Mouse (Mus musculus) skeletal muscle tissue, adult 2 months (tissue): ENCODE results near the gene Gm10273.

Experiments used
- DNase-seq: peaks from one replicate; pipeline ENCODE4 v3.0.0-alpha.2; 2012; ENCODE audit warnings: low read depth, low spot score

Gm10273 gene

DNA sequence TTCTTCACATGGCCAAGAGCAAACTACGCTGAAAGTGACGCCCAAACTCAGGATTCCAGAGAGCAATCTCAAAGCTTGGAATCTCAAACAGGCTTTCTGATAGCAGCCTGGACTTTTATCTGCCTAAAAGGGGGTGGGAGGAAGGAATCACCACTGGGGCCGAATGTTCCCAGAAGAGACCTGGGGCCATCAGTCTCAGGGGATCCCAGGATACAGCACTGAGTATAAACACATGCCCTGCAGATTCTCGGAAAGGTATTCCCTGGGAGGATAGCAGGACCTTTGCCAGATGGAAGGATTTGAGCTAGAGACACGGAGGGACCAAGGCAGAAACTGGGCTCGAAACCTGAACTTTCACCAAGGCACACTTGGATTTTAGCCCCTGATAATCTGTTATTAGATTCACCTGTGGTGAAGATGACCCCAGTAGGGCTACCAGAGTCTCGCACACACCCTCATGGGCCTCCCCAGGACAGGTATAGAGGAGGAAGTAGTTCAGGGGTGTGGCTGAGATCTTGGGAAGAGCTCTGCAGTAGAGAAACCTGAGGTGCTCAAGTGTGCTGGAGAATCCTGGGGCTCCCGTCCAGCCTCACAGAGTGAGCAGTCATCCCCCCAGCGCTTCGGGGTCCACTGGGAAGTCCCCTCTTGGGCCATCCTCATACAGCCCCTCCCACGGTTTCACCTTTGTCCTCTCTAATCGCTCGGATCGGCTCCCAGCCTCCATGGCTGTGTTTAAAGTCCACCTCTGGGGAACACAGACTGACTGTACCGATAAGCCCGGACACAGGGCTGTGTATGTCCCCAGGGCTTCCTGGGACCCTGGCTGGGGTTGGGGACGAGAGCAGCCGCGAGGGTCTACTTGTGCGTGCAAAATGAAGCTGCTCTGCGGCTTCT lies 7.7 kb downstream of the Gm10273 start, which contains the start of gene Pla2g12b:
Pla2g12b (plus strand) TSS at position 762 of the 894 bp plus-strand sequence.
- DNase-seq = no peak

DNA sequence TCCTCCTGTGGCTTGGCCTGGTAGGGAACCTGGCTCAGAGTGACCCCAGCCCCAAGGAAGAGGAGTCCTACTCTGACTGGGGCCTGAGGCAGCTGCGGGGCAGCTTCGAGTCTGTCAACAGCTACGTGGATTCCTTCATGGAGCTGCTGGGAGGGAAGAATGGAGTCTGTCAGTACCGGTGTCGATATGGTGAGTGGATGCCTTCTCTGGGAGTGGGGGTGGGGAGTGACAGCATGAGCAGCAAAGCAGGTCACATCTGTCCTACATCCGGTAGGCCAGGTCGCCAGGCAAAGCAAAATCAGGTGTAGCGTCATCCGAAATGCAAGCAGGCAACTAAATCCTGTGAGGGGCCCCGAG lies 8.3 kb downstream of the Gm10273 start:
- no peak for DNase-seq

DNA sequence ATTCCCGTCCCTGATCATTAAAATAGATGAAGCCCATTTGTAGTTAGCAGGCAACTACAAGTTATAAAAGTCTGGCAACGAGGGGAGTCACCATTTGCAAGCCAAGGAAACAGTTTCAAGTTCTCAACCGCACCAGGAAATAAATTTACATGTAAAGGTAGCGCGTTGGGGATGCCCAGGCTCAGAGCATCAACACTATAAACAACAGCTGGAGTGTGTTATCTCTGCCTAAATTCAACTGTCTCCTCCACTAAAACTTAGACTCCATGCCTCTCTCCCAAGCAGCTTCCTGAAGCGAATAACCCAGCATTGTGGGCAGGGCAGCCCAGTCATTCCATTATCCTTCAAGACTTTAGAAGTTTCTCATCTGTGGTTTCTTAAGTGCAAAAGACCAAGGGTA lies 13.1 kb downstream of the Gm10273 start:
- no peak for DNase-seq

DNA sequence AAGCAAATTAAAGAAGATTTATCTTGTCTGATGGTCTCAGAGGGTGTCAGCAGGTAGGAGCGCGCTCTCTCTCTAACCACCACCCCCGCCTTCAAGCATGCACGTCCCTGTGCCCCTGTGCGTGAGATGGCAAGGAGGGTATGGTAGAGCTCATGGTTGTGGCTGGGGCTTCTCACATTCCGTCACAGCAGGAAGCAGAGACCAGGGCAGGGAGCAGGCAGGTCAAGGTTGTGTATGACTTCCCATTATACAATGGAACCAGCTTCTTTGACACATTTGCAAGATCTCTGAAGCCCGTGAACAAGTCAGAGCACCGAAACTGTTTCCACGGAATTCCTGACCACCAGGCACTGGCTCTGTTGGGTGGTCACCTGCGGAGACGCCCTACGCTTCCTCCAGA lies 14.8 kb downstream of the Gm10273 start:
- DNase-seq = no peak

DNA sequence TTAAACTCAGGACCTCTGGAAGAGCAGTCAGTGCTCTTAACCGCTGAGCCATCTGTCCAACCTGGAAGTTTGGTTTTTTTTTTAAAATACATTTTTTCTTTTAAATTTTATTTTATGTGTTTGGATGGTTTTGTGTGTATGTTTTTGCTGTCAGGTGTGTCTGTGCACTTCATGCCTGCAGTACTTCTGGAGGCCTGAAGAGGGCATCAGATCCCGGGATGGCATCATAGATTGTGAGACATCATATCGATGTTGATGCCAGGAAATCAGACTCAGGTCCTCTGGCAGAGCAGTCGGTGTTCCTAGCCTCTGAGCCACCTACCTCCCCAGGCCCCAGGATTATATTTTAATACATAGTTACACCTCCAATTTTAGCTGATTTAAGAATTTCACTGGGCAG lies 18.3 kb downstream of the Gm10273 start:
- no peak for DNase-seq

DNA sequence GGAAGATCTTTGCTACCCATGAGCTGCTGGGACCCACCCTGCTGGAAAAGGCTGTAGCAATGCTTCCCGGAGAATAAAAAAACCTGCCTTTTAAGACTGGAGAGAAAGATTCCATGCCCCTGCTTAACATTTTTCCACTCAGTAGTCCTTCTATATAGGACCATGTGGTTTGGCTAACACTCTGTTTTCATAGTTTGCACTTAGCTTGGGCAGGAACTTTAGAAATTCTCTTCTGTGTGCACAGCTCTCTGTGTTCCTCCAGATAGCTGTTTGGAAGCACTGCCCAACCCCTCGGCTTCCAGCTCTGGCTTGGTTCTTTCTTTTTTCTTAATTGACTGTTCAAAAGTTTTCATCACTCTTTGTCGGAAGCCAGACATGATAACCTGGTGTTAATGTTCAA lies 21.2 kb downstream of the Gm10273 start:
- DNase-seq = no peak

DNA sequence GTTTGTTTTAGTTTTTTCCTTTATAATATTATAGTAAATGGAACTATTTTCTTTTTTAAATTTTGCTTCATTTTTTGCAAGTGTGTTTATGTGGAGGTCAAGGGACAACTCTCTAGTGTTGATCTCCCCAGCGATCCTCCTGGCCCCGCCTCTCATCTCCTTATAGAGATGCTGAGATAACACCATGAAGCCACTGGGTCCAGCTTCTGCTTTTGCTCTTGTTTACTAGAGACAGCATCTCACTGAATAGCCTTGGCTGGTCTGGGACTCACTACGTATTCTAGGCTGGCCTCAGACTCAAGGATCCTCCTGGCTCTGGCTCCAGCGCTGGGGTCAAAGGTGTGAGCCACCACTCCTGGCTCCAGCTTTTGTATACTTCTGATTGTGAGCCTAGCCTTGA lies 24.1 kb downstream of the Gm10273 start:
- no peak for DNase-seq

DNA sequence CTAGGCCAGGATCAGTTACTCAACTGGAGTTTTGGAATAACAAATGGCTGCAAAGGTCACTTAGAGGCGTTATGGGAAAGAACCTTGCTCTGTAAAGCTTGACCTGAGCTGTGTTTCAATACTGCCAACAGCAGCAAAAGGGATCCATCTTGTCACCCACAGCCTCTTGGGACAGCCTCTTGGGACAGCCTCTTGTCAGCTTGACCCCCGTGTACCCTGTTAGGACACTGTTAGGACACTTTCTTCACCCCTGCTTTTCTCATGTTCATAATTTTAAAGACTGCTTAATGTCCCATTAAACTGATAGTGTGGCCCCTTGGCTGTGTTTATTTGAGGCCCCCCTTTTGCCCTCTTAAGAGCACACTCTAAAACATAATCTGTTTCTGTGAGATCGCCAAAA lies 29.0 kb downstream of the Gm10273 start:
- DNase-seq = no peak

DNA sequence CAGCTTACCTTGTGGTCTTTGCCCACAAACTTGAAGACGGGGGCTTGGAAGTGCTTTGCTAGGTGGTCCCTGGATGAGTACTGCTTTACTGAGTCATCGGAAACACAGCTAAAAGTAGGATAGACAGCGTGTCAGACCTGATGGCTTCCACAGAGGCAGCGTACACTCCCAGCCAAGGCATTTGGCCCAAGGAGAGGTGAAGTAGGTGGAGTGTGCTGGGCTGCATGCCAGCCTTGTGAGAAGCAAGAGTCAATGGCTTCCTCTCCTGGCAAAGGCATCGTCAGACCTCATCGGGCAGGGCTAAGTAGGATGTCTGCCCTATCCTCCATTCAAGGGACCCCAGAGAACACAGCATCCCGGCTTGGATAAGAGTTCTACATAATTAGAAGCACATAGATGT lies 29.9 kb downstream of the Gm10273 start:
- DNase-seq = peak; percentile 70

DNA sequence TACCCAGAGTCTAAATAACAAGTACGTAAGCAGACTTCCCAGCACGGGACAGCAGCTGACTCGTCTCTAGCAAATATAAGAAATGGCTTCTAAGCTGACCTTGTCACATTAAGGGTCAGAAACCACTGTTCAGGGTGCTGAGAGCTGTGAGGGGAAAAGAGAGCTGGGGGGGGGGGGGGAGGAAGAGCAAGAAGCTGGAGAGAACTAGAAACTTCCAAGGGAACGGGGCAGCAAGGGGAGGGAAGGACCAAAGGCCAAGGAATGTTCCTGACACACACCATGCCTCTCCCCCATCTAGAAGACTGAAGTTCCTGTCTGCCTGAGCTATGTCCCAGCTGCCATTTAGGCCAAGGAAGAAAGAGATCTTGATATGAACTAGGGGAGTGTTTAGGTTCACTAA lies 30.9 kb downstream of the Gm10273 start:
- no peak for DNase-seq

DNA sequence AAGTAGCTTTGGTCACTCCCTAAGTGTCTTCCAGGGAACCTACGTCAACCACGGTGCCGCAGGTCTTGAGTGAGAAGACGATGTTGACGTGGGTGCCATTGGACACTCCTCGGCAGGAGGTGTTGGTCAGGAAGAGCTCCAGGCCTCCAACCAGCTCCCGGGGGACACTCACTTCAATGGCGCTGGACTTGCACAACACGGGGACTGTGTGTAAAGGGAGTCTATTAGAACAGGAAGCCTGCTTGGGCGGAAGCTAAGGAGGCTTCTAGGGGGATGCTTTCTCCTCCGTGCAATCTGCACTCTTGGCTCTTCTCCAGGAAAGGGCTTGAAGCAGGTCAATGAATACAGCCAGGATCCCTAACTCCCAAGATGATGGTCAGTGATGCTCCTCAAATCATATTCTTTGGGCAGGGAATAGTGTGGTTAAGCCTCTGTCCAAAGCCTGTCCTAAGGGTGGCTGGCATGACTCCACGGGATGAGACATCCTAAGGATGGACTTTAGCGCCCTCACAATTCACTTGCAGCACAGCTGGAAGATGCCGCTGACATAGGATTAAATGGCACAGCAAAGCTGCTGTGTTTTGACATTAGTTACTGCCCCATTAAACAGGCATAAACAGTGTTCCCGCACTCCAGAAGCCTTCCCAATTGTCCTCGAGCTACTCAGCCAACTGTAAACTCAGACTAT lies 34.2 kb downstream of the Gm10273 start:
- DNase-seq = no peak

DNA sequence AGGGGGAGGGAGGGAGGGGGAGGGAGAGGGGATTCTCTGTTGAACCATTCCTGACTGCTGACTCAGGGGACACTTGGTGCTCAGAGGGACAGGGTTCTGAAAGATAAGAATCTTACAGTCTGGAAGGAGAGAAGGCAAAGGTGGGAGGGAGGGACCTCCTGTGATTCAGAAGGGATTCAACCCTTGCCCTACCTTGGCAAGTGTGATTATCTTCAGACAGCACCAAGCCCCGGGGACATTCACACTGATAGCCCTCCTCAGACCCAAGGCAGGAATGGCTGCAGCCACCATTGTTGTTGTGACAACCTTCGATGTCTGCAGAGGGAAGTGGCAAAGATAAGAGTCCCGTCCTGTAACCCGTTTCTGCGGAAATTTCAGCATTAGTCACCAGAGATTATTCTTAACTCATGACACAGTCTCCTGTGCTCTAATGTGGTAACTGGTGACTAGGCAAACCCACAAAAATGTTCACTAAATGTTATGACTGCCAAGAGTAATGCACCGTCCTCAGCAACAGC lies 35.3 kb downstream of the Gm10273 start:
- DNase-seq = no peak

DNA sequence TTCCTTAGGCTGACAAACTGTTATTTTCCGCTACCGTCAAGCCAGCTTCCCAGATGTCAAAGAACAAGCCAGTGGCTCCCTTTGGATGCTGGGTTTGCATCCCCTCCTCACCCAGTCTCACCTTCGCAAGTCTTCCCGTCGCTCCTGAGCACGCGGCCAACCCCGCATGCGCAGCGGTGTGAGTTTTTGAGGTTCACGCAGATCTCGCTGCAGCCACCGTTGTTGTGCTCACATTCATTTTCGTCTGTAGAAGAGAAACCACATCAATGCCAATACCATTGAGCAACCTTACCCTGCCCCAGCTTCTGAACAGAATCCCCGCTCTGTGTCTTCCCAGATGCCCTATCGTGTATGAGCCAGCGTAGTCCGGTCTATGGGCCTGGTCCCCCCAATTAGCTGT lies 40.3 kb downstream of the Gm10273 start:
- no peak for DNase-seq

DNA sequence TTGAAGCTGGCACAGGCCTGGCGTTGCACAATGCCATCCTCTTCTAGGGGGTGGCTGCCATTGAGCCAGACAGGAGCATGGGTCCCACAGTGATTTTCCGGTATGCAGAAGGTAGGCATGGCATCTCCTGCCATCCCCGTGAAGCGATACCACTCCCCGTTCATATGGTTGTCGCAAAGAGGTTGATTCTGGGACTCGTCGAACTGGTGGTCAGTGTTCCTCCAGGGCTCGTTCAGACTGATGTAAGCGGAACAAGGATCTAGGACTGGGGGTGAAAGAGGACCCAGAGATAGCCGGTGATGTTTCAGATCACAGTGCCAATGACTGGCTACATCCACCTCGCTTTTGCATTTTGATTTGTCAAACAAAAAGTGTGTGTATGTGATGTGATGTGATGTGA lies 43.2 kb downstream of the Gm10273 start:
- no peak for DNase-seq

DNA sequence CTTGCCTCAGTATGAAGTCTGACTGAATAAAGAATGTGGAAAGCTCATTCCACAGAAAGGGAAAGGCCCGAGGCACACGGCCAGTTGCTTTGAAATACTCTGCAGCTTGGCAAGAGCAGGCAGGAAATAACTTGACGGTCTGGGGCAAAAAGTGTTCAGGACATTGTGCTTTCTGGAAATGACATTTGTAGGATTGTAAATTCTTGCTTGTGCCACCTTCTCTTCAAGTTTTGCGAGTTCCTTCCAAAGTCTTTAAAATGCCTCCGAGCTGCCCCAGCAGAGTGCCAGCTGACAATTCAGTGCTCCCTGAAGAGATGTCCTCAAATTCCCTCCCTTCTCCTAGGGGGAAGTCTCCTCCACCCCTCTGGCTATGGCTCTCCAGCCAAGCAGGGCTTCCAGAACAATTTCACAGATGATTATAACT lies 44.1 kb downstream of the Gm10273 start:
- peak; percentile 51 for DNase-seq

DNA sequence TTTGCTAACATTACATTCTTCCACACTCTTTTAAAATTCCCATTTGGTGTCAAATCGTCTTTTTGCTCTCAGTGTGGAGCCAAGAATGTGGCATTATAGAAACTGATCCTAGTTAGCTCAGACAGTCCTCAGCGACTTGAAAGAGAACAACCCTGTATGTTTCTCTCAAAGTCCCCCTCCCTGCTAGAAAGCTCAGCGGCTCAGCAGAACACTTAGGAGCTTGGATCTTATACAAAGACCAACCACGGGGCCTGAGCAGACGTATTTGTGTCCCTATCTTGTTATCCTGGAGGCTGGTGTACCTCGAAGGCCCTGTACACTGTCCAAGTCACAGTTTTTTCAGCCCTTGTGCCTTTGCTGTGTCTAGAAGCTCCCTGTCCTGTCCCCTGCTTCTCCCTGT lies 44.7 kb downstream of the Gm10273 start:
- DNase-seq = no peak

DNA sequence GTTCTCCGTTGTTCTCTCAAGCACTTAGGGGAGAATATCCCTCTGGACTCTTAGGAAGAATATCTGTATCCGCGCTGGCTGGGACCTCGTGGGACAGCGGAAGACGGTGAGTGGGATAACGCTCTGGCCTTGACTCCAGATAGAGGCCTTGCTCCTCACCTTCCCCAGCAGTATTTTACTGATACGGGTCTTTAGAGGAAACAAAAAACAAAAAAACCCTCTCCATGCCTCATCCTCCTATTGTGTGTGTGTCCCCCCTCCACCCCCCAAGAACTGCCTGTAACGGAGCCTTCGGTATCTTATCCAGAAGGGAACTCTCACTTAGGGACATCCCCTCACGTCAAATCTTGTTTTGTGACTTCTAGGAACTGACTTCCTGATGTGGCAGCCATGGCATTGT lies 46.3 kb downstream of the Gm10273 start, which contains the start of gene Oit3:
Oit3 (minus strand) TSS at position 44 of the 400 bp plus-strand sequence.
- no peak for DNase-seq

DNA sequence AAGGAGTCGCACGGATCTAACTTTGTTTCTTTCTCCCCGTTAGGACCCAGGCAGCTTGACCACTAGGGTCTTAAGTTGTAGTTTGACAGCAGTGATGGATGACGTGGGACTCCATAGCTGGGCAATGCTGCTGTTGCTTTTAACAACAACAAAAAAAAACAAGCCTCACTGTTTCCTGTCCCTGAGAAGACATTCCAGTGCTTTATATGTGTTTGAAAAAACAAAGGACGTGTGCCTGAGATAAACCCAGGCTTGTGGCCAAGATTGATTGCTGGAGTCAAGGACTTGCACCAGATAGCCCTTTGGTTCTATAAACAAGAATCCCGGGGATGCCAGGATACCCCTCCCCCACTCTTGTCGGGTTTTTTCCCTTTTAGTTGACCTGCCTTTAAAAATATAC lies 47.8 kb downstream of the Gm10273 start:
- no peak for DNase-seq

DNA sequence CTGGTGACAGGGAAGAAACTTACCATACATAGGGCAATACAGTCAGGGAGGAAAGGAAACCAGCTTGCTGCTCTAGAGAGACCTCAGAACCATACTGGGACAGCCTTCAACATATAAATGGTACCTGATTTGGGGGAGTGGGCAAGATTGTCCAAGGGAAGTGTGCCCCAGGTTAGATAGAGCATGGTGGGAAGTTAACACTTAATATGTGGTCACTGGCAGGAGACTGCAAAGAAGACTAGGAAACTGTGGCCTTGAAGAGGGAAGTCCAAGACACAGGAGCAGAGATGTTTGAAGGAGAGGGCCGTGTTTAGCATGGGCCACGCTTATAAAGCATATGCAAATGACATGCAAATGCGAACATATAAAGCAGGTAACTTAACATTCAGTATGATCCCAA lies 48.7 kb downstream of the Gm10273 start:
- DNase-seq = no peak

DNA sequence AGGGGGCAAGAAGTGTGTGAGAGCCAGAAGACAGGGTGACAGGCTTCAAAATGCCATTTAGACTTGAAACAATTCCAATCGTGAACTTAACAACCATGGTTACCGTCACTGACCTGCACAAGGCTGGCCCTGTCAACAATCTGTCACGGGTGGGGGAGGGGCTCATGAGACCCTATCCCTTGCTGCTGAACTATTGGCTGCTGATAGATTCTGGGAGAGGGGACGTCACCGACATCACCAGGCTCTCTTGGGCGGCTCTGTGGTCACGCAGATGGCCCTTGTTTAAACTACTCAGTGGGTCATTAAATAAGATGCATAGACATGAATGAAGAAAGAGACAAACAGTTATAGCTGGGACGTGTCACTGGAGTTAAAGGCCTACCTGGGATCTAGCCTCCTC lies 49.2 kb downstream of the Gm10273 start:
- no peak for DNase-seq
